Mouse (Mus musculus): ENCODE measurements around the gene Tex29.

Tex29 gene

GRCm38 (mm10) chr8:11840174-11840573 lies at the start of gene Tex29:
Gene Tex29 (plus strand): TSS chr8:11840474.
- no peak for DNase-seq (ENCODE audit: low spot score)

DNA sequence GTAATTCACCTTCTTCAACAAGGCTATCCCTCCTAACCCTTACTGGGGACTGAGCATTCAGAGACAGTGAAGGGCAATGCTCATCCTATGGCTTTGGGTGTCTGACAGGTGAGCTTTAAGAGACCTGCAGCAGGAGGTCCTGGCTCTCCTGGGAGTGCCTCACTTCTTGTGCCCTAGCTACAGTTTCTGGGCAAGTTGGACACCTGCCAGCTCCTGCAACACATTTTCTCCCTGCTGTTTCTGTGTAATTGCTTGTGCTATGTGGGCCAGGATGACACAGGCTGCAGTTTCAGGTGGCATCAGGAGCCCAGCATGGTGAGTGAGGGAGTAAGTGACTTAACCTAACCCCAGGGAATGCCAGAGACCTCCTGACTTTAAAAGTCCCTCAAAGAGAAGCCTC lies 45.3 kb upstream of the Tex29 start:
- no peak for DNase-seq (ENCODE audit: low spot score)

DNA sequence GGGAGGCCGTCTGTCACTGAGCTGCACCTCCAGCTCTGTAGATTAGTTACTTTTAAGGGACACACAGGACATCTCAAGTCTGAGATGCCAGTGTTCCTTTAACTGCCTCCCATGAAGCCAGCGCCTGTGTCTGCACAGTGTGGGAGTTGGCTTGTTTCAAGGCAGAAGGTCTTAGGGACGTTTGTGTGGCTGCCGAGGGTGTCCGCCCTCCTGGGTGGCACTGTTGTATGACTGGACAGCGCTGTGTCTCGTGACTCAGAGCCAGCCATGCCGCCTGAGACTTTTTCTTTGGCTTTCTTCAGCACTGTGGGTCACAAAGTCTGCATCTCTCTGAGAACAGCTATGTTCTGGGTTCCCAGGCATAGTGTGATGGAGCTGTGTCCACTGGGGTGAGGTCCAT lies 43.1 kb upstream of the Tex29 start:
- DNase-seq (ENCODE audit: low spot score), result no peak

DNA sequence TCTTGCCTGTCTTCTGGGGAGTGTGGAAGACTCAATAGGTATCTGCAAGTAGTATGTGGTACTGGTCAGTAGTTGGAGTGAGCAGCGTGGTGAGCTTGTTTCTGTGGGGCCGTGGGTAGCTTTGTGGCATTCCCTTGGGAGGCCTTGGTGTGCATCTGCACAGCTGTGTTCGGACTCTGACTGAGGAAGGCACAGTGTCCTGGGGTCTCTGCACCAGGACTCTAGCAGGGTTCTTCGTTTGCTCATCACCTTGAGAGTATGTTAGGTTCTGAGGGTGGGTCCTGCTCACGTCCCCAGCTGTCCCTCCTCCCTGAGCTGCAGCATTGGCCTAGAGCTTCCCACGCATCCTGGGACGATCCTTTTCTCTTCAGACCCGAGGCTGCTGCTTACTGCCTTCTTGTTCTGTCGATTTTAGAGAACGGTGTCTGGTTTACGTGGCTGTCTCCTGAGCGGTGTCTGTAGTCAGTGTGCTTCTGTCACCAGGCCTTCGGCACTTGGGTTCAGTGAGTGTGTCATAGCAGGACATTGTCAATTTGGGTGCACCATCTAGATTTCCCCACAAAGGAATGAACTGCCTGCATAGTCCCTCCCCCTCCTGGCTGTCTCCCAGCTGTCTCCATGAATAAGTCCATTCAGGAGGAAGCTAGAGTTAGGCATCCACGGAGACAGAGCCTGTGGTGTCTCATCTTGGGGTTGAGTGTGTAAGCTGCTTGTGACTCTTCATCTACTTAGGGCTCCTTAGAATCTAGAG lies 42.4 kb upstream of the Tex29 start:
- no peak for DNase-seq (ENCODE audit: low spot score)

DNA sequence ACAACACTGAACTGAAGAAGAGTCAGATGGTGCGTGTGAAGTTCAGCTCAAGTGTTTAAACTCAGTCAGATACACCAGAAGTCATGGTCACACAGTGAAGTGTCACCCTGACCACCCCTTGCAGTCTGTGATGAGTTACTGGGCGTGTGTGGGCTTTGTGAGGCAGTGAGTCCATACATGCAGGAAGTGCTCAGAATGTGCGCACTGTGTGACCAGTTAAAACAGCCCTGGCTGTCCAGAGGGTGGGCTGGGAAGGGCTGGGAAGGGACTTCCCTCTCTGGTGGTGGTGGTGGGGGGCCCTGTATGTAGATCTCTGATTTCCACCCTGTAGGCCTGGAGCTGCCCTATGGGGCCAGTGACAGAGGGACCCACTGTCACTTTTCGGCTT lies 41.8 kb upstream of the Tex29 start:
- DNase-seq (ENCODE audit: low spot score), result no peak

- no peak for DNase-seq (ENCODE audit: low spot score)
Measured at GRCm38 (mm10) chr8:11799098-11799497, 41.2 kb upstream of the Tex29 start.

GRCm38 (mm10) chr8:11800481-11800880 lies 39.8 kb upstream of the Tex29 start:
- DNase-seq (ENCODE audit: low spot score), result no peak

GRCm38 (mm10) chr8:11801571-11801970 lies 38.7 kb upstream of the Tex29 start:
- no peak for DNase-seq (ENCODE audit: low spot score)

DNA sequence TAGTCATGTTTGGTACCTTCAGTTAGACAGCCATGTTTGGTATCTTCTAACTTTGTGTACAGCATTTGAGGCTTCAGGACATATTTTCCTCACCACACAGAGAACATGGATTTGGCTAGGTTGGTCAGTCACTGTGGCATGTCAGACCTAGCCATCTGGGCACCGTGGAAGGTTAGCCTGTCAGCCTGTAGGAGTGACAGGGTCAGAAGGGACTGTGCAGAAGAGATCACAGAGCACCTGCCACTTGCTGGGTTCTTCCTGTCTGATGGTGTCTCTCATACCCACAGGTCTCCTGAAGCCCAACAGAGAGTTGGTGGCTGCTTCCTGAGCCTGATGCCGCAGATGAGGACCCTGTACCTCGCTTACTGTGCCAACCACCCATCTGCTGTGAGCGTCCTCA lies 35.4 kb upstream of the Tex29 start:
- DNase-seq (ENCODE audit: low spot score), result no peak

DNA sequence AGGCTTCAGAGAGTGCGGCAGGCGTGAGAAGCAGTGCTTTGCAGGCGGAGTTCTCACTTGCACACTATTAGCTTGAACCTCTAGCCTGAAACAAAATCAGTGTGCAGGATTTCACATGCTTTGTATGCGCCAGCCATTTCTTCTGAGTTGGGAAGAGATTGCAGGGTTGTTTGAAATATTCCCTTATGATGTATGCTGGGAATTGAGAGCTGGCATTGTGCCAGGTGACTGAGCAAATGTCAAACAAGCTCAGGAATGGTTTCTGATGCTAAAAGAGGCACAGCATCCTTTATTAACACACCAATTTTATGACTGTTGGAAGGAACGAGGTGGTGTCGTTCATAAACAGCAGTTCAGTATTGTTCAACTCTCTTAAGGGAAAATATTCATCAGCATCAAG lies 34.0 kb upstream of the Tex29 start:
- DNase-seq (ENCODE audit: low spot score), result no peak

DNA sequence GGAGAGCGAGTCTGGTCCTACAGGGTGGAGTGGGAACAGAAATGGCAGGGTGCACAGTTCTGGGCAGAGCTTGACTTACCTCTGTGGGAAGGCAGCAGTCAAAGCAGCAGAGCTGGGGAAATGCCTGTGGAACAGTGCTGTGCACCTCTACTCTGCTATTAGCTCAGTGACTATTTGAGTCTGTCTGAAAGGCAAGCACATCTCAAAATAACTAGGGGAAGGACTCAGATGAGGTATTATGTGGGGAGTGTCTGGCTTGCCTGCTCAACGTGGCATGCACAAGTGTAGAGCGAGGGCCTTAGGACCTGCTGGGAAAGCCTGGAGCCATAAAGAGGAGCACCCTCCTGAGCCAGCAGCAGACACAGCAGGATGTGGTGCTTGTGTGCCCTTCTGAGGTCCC lies 32.9 kb upstream of the Tex29 start:
- no peak for DNase-seq (ENCODE audit: low spot score)

- no peak for DNase-seq (ENCODE audit: low spot score)
Measured at GRCm38 (mm10) chr8:11808047-11808446, 32.2 kb upstream of the Tex29 start.

- no peak for DNase-seq (ENCODE audit: low spot score)
Measured at GRCm38 (mm10) chr8:11810426-11810825, 29.8 kb upstream of the Tex29 start.

GRCm38 (mm10) chr8:11813801-11814200 lies 26.5 kb upstream of the Tex29 start:
- DNase-seq (ENCODE audit: low spot score), result no peak

GRCm38 (mm10) chr8:11815206-11815605 lies 25.1 kb upstream of the Tex29 start:
- DNase-seq (ENCODE audit: low spot score), result no peak

GRCm38 (mm10) chr8:11820136-11820535 lies 20.1 kb upstream of the Tex29 start:
- DNase-seq (ENCODE audit: low spot score), result no peak

DNA sequence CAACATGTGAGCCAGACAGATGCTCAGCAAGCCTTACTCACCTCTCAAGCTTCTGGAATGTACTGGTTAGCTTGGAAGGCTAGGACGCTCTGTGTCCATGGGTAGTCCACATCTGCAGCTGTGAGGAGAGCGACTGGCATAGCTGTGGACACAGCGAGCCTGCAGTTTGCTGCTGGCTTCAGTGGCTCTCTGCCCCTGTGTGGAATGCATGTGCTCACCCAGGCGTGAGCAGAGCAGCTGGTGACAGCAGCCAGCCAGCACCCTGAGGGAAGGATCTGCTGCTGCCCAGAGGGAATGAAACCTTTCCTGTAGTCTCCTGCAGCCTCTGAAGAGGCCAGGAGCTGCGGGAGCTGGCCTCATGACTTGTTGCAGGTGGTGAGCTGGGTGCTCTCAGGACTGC lies 19.7 kb upstream of the Tex29 start:
- DNase-seq (ENCODE audit: low spot score), result no peak

GRCm38 (mm10) chr8:11821451-11822206 lies 18.6 kb upstream of the Tex29 start:
- no peak for DNase-seq (ENCODE audit: low spot score)

- DNase-seq (ENCODE audit: low spot score), result no peak
Measured at GRCm38 (mm10) chr8:11822550-11823060, 17.7 kb upstream of the Tex29 start.

DNA sequence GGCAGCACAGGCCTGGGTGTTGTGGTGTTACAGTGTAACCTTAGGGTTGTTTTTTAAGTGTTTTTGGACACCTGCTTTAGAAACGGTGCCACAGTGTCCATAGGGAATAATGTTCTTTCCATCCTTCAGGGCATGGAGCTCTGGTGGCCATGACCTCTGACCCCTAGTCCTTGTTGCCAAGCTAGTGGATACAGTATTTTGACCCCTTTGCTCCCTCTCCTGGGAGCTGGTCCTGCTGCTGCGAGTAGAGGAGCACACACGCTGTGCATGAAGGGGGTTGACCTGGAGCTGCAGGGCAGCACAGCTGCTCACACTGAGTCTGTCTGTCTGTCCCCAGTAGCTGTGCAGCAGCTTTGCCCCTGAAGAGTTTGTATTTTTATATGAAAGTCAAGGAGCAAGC lies 14.5 kb upstream of the Tex29 start:
- no peak for DNase-seq (ENCODE audit: low spot score)

DNA sequence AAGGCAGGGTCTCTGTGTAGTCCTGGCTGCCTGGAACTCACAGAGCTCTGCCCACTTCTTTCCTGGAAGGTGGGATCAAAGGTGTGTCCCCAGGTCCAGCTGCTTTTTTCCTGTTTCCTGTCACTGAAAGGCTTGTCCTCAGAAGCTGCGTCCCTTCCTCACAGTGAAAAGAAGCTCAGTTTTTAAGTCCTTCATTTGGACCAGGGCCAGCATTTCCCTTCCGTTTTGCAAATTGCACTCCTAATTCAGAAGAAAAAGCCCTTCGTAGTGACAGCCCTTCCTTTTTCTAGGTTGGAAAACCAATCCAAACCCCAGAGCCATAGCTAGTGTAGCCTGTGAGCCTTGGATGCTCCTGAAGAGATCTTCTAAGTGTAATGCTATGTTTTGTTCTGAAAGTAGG lies 13.0 kb upstream of the Tex29 start:
- no peak for DNase-seq (ENCODE audit: low spot score)

GRCm38 (mm10) chr8:11830214-11831046 lies 9.8 kb upstream of the Tex29 start:
- DNase-seq (ENCODE audit: low spot score), result no peak

DNA sequence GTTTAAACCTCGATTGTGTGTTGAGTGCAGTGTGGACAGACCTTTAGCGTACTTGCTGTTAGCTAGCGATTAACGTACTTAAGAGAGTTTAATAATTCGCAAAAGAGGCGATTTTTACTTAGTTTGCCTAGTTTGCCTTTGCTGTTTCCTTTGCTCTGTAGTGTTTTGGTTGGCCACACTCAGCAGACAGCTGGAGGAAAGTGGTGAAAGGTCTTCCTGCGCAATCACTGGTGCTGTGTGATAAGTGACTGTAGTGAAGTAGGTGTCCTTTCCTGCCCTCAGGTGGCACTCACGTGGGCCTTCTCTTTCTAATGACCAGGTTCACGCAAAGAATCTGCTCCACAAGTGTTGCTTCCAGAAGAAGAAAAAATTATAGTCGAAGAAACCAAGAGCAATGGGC lies 9.1 kb upstream of the Tex29 start:
- no peak for DNase-seq (ENCODE audit: low spot score)
